Mouse (Mus musculus): ENCODE measurements around the gene Lyve1.

DNA sequence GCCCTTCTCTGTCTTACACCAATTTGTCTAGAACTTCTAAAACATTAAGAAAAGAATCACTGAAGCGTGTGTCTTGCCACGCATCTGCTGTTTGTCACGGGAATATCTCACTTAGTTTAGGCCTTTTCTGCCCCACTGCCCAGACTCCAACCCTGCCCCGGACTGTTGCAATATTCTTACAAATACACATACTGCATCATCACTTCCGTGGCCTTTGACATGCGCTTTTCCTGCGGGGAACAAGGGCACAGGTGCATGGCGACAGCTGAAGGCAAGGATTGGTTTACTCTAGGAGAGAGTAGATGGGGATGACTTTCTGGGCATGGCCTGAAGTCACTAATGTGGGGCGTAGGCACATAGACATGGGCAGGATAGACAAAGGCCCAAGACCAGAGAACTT is 31.6 kb upstream of the Lyve1 start:
- TF ChIP-seq CTCF (IDR thresholded peaks at IDR 0.05; ENCODE audit: low read depth, low read length) (no peak), TAL1 (conservative IDR thresholded peaks at IDR 0.05; ENCODE audit: low read depth, low read length) (no peak), GATA1 (IDR thresholded peaks at IDR 0.05; ENCODE audit: borderline replicate concordance, low read length) (no peak), POLR2AphosphoS5 (IDR thresholded peaks at IDR 0.05; ENCODE audit: insufficient replicate concordance, low read depth, low read length) (no peak)
